Mouse (Mus musculus) right cerebral cortex, postnatal 10 days (tissue): ENCODE results near the gene Tbc1d13.
A peak's percentile ranks its signal among the peaks of the same experiment; 100 is the strongest.

Experiments used
- DNase-seq, 2 experiments: peaks; one replicate each; pipeline ENCODE4 v3.0.0; 2021; ENCODE audit warnings: low spot score in 2 of 2

Tbc1d13 gene

GRCm38 (mm10) chr2:30133613-30134377 is at the start of gene Tbc1d13:
Tbc1d13 (plus strand) TSS chr2:30133746.
- DNase-seq: peak; percentile 98

GRCm38 (mm10) chr2:30084113-30084512 is 49.4 kb upstream of the Tbc1d13 start:
- no peak for DNase-seq

DNA sequence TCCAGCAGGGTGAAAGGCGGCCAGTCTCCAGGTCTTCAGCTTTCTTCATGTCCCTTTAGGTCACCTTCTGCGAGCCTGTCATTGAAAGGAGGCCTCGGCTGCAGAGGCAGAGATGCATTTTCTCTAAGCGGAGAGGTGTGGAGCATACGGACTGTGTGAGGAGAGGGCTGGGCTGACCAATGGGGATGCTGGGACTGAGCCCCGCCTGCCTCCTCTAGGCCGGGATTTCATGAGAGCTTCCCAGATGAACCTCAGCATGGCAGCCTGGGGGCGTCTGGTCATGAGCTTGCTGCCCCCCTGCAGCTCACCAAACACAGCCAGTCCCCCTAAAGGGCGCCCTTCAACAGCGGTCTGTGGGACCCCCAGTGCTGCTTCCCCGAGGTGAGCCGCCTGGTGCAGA is 48.9 kb upstream of the Tbc1d13 start:
- DNase-seq: no peak

GRCm38 (mm10) chr2:30087310-30087709 is 46.2 kb upstream of the Tbc1d13 start:
- no peak for DNase-seq

DNA sequence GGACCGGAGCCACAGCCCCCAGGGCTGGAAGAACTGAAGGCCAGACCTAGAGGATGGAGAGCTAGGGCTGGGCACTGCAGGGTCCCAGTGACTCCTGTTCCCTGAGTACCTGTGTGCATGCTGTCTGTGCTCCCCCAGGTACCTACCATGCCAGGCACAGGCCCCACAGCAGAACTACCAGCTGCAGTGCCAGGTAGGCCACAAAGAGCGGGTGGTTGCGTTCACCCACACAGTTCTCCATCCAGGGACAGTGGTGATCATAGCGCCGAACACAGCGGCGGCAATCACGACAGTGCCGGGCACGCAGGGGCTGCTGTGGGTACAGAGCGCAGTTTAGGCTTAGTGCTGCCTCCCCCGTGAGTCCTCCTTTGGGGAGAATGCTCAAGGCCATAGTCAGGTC is 42.0 kb upstream of the Tbc1d13 start:
- no peak for DNase-seq

- no peak for DNase-seq
Measured at GRCm38 (mm10) chr2:30092280-30092918, 41.1 kb upstream of the Tbc1d13 start.

GRCm38 (mm10) chr2:30093471-30094207 is 39.9 kb upstream of the Tbc1d13 start, which contains the start of gene Zdhhc12:
Zdhhc12 (minus strand) TSS chr2:30093648.
- DNase-seq: peak; percentile 96 to 97

DNA sequence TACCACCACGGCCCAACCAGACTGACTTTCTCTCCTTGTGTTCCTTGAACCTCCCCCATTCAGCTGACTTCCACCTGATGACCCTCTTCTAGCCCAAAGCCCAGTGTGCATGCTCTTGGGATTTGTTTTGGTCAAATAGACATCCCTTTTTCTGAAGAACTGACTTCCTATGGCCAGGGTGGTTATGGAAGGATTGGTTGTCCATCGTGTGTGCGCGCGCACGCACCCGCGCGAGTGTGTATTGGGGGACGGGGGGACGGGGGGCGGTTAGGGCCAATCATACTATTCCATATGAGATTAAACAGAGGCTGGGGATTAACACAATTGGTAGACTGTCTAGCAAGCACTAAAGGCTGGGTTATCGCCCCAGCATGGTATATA is 39.3 kb upstream of the Tbc1d13 start:
- DNase-seq: peak; percentile 44 to 61

DNA sequence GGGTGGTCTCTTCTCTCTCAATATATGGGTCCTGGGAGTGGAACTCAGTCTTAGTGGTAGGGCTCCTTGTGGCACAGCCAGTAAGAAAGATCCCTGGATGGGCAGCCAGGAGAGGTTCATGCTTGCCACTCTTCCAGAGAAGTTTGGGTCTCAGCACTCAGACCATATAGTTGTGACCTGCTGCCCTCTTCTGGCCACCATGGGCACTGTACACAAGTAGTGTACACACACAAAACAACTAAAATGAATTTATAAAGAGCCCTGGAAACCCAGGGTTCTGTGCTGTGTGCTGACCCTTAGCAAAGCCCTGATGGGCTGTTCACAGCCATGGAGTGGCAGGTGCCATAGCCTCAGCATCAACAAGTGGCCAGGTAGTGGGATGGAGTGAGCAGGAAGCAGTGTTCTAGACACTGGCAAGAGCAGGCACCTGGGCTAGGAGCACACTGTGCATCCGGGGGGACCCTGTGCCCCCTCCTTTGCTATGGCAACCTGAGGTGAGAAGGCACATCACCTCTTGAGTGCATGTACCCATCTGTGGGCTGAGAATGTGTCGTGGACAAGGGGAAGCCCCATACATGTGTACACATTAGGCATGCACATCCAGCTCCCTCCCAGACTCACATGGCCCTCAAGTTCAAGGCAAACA is 37.5 kb upstream of the Tbc1d13 start:
- DNase-seq: peak; percentile 61 to 64

- DNase-seq: no peak
Measured at GRCm38 (mm10) chr2:30100214-30100613, 33.3 kb upstream of the Tbc1d13 start.

- DNase-seq: peak in 1 of 2 experiments; percentile 54
Measured at GRCm38 (mm10) chr2:30106364-30106763, 27.2 kb upstream of the Tbc1d13 start.

- DNase-seq: no peak
Measured at GRCm38 (mm10) chr2:30107646-30108045, 25.9 kb upstream of the Tbc1d13 start.

- no peak for DNase-seq
Measured at GRCm38 (mm10) chr2:30108260-30108659, 25.3 kb upstream of the Tbc1d13 start.

- DNase-seq: no peak
Measured at GRCm38 (mm10) chr2:30111500-30111899, 22.0 kb upstream of the Tbc1d13 start.

DNA sequence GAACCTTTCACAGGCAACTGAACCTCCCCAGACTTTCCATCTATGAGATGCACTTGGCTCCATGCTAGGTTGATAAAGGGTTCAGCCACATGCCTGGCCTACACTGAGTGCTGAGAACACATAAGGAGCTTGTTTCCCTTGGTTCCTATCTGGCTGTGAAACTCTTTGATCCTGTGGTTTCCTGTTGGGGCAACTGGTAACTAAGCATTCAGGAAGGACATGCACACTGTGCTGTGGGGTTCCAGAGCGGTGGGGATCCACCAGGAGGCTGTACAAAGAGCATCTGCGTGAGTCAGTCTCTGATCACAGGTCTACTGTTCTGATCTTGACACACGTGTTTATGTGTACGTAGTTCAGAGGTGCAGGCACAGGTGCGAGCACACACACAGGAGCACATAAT is 21.0 kb upstream of the Tbc1d13 start:
- DNase-seq: no peak

- peak; percentile 75 to 82 for DNase-seq
Measured at GRCm38 (mm10) chr2:30119641-30120051, 13.9 kb upstream of the Tbc1d13 start.

DNA sequence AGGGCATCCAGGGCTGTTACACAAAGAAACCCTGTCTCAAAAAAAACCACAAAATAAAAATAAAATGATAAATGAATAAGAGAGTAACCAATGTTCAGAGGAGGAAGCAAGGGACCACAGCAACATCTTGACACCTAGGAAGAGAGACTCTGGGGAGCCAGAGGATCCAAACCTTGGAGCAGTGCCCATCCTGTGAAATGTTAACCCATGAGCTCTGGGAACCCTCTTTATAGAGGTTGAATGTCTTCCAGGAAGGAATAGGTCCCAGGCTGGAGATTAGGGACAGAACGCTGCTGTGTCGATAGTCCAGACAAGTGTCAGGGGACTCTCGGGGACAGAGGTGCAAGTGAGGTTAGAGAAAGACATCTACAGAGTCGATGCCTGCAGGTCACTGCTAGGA is 13.3 kb upstream of the Tbc1d13 start:
- DNase-seq: no peak

GRCm38 (mm10) chr2:30122766-30123165 is 10.8 kb upstream of the Tbc1d13 start:
- no peak for DNase-seq

DNA sequence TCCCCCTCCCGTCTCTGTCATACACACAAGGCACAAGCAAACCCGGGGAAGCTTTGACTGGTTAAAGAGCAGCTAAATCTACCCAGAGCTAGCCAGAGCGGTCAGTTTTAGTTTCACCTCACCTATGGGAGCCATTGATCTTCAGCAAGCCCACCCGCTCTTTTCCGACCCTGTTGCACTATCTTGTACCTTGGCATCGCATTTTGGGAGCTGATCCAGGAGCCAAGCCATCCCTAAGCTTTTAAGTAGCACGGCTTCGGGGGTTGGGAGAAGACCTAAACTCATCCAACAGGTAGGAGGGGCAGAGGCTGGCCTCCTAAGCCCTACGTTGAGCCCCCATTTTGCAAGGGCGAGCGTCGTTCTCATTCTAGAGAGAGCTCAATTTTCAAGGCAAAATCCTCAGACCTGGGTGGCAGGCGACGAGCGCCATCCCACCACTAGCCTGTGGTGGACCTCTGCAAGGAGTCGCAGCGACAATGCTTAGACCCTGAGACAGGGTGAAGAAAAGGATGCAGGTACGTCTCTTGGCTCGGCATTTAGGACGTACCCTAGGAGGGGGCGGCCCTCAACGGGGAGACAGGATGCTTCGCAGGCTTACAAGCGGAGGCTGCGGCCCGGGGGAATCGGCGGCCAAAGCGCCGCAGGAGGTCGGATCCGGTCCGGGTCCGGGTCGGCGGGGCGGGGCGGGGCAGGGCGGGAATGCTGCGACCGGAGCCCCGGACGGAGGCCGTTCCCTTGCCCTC is 9.6 kb upstream of the Tbc1d13 start:
- DNase-seq: peak; percentile 39 to 48

GRCm38 (mm10) chr2:30124472-30125274 is 8.9 kb upstream of the Tbc1d13 start, which contains the start of gene Zer1:
Zer1 (minus strand) TSS chr2:30124585.
- peak; percentile 97 for DNase-seq
